Mouse (Mus musculus) MN1 (cell line): ENCODE measurements around the gene Sspo.

Source experiments
- DNase-seq: peaks from one replicate; pipeline ENCODE4 v3.0.0-alpha.2; 2016; ENCODE audit warnings: low spot score

The Sspo gene

GRCm38 (mm10) chr6:48540721-48541120, 92.7 kb downstream of the Sspo start:
- DNase-seq = no peak

DNA sequence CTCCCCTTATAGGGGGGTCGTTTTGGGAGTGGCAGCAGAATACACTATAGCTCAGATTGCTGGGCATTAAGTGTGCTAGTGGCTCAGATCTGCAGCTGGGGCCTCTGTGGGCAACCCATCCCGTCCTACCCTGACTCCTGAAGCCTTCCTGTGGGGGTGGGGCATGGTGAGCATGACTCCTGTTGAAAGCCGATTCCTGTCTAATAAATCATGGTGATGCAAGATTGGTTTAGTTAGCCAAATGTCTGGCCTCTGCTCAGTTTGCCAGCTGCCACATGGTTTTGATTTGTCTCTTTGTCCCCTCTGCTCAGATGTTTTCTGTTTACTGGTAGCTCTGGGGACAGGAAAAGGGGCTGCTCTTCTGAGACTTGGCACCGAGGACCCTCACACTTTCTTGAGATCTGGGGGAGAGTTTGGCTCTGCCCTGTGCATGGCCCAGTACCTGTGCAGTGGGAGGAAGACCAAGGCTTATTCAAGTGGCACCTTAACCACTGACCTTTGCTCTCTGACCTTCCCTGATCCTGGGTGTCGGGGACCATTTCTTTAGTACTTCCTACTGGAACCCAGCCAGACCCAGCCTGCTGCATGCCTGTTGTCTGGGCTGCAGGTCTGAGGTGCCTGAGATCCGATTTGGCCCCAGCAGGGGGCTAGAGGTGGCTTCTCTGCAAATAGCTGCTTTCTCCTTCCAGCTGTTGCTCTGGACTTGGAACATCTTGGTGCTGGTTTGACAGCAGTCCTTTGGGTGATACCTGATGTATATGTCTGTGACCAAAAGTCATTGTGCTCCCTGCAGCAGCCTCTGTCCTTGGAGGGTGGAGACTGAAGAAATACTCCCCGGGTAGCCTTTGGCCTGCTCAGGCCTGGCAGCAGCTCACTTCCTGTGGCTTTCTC, 93.8 kb downstream of the Sspo start:
- peak; percentile 83 for DNase-seq

DNA sequence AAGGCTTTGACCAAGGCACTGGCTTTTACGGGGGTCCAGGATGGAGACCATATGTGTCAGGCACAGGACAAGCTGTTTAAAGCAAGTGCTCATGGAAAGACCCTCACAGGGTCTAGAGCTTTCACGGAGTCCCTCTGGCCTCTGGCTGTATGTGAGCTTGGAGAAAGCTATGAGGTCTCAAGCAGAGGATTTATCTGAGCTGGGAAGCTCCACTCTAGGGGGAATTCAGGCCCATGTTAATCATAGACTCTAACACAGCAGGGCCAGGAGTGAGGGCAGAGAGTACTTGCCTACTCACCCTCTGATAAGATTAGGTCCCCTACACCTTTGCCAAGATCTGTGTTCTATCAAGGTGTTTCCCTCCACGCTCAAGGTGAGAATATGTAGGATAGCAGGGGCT, 94.6 kb downstream of the Sspo start:
- DNase-seq = no peak

DNA sequence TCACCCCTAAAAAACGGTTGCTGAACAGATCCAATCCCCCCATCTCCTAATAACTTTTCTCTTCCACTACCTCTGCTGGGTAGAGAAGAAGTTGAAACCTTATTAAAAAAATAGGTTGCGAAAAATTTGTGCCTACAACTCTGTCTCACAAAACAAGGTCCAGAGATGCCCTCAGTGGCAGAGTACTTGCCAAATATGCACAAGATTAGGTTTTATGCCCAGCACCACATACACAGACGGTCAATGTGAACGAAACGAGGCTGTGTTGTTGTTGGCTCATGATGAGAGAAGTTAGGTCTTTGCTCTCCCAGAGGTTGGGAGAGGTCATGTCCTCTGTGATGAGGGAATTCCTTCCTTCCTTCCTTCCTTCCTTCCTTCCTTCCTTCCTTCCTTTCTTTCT, 97.2 kb downstream of the Sspo start:
- DNase-seq = no peak

DNA sequence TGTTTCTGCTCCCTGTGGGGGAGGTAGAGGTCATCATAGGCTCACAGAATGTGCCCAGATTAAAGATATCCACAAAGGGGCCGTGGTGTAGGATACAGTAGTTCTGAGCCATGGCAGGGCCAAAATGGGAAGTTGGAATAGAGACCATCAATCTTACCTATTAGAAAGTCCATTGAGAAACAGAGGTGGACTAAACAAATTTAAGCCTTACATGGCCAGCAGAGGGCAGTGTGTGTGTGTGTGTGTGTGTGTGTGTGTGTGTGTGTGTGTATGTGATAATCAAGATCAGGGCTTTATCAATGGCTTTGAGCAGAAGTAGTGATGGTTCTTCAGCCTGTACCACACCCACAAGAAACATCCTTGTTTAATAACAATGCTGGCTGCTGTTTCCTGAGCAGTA, 98.2 kb downstream of the Sspo start:
- DNase-seq = no peak

GRCm38 (mm10) chr6:48546858-48547257, 98.8 kb downstream of the Sspo start:
- no peak for DNase-seq

- no peak for DNase-seq
Observed at GRCm38 (mm10) chr6:48548314-48548713, 100.3 kb downstream of the Sspo start.
